Mouse (Mus musculus) kidney, adult 8-10 months (tissue): Measurements from ENCODE around the gene Prps1l1.

ENCODE experiments used
- DNase-seq, 2 experiments: peaks; one replicate each; pipeline ENCODE4 v3.0.0; 2022

The Prps1l1 gene

GRCm38 (mm10) chr12:35025916-35026432, 41.4 kb downstream of the Prps1l1 start:
- DNase-seq: no peak

- DNase-seq: no peak
Observed at GRCm38 (mm10) chr12:35027533-35027932, 43.0 kb downstream of the Prps1l1 start.
